Mouse (Mus musculus) erythroid progenitor cell, adult 5-6 weeks (primary cell): ENCODE results near the gene Unc5b. TPM values are rescaled to one million over a fixed set of nuclear protein-coding genes. Genes with fewer than 3 reads are reported as not detected.

Experiments used
- ATAC-seq: replicated peaks from 2 replicates; pipeline ENCODE4 v1.8.0; 2016; ENCODE audit warnings: moderate number of reproducible peaks, mild to moderate bottlenecking, moderate TSS enrichment, inconsistent platforms; ENCODE audit not compliant: poor library complexity, low FRiP score, severe bottlenecking
- total RNA-seq, 2 experiments: library from RNA; stranded (forward) in 1 of 2; stranded (reverse) in 1 of 2; fragments of 150-400 nt in 1 of 2; fragments of 186-747, 209-891 nt in 1 of 2; gene quantifications; 2 replicates each; pipeline versions ENCODE4 v1.2.3 to v1.2.4; 2015 to 2017; ENCODE audit warnings: low replicate concordance in 2 of 2

Gene Unc5b
- total RNA-seq, 2 experiments from 2014 or later: not detected

- ATAC-seq: no peak
Observed at GRCm38 (mm10) chr10:60822641-60823425, 8.5 kb downstream of the Unc5b start.

- ATAC-seq: no peak
Observed at GRCm38 (mm10) chr10:60821736-60822358, 9.5 kb downstream of the Unc5b start.

- no peak for ATAC-seq
Observed at GRCm38 (mm10) chr10:60821311-60821710, 10.1 kb downstream of the Unc5b start.

GRCm38 (mm10) chr10:60820552-60820951 lies 10.8 kb downstream of the Unc5b start:
- ATAC-seq: no peak

- no peak for ATAC-seq
Observed at GRCm38 (mm10) chr10:60819654-60820192, 11.7 kb downstream of the Unc5b start.

- no peak for ATAC-seq
Observed at GRCm38 (mm10) chr10:60819179-60819578, 12.2 kb downstream of the Unc5b start.

- no peak for ATAC-seq
Observed at GRCm38 (mm10) chr10:60818708-60819107, 12.7 kb downstream of the Unc5b start.

- no peak for ATAC-seq
Observed at GRCm38 (mm10) chr10:60817868-60818267, 13.5 kb downstream of the Unc5b start.

- no peak for ATAC-seq
Observed at GRCm38 (mm10) chr10:60816872-60817648, 14.3 kb downstream of the Unc5b start.

GRCm38 (mm10) chr10:60815855-60816254 lies 15.5 kb downstream of the Unc5b start:
- ATAC-seq: no peak

GRCm38 (mm10) chr10:60815059-60815458 lies 16.3 kb downstream of the Unc5b start:
- no peak for ATAC-seq

GRCm38 (mm10) chr10:60814444-60815057 lies 16.8 kb downstream of the Unc5b start:
- ATAC-seq: no peak

- no peak for ATAC-seq
Observed at GRCm38 (mm10) chr10:60813606-60814005, 17.8 kb downstream of the Unc5b start.

- no peak for ATAC-seq
Observed at GRCm38 (mm10) chr10:60811792-60812525, 19.4 kb downstream of the Unc5b start.

- ATAC-seq: no peak
Observed at GRCm38 (mm10) chr10:60808447-60808846, 22.9 kb downstream of the Unc5b start.

- no peak for ATAC-seq
Observed at GRCm38 (mm10) chr10:60807531-60808185, 23.7 kb downstream of the Unc5b start.

GRCm38 (mm10) chr10:60806207-60806538 lies 25.2 kb downstream of the Unc5b start:
- ATAC-seq: no peak

GRCm38 (mm10) chr10:60805436-60806206 lies 25.8 kb downstream of the Unc5b start:
- ATAC-seq: no peak
